ENCODE assay signal across 8 mouse cellular contexts in the genomic region with DNA sequence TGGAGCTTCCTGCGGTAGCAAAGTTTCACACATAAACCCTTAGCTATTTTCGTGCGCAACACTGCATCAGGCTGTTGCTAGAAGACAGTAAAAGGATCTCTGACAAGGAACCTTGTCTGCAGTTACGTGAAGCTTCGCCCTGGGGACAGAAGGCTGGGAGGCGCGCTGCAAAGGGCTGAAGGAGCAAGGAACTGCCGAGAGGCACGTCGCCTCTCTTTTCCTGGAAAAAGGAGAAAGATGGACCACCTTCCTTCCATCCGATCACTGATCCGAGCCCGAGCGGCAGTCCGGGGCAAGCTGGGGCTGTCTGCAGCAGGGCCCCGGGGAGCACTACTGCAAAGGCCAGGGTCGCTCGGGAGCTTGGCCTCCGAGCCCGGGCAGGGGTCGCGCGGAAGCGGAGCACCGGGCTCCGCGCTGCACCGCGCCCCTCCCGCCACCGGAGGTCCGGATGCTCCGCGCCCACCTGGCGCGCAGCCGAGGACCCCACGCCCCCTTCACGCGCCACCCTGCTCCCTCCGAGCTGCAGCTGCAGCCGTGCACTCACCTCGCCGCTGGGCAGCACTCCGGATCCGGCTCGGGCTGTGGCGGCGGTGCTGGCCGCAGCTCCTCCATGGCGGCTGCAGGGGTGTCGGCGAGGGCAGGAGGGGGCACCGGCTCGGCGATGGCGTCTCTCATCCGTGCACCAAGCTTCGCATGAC. TPM values are rescaled to one million over a fixed set of nuclear protein-coding genes. Genes with fewer than 3 reads are reported as not detected.
DNase-seq lines count a peak whose midpoint lies in the region.

No protein-coding gene starts in this region.

- intact Hi-C loops in heart, postnatal 10 days (cut with DNase I): loop anchor here (2.0 to 5.0 kb wide), 3 partner anchors 49 to 281 kb away; no protein-coding TSS in a partner anchor

- DNase-seq in gastrocnemius, postnatal 25 days: peak; percentile 9
- DNase-seq in gastrocnemius, postnatal 4 days (ENCODE audit: low spot score in 2 of 2): no peak
- DNase-seq in A20 (ENCODE audit: low read depth, low spot score): peak; percentile 47
- peak; percentile 20 for DNase-seq in brain, embryonic 18.5 days (ENCODE audit: low read depth, low spot score)
- peak; percentile 50 to 51 for DNase-seq in heart, postnatal 10 days
- DNase-seq in lung, postnatal 14 days: peak; percentile 19
- peak; percentile 76 for DNase-seq in thymus, postnatal 14 days
- DNase-seq in natural killer cell, adult 2 months (ENCODE audit: low spot score in 2 of 2): no peak

RNA-seq across cellular contexts. Expression of a gene that starts 0.5 kb away (rescaled TPM):
- total RNA-seq in gastrocnemius, postnatal 25 days (2021): 10 to 100 TPM; 25.5 to 25.7 TPM
- 10 to 100 TPM; 26.1 to 32.0 TPM for total RNA-seq in gastrocnemius, postnatal 4 days (2021)
- 10 to 100 TPM; 35.6 to 39.4 TPM for total RNA-seq in heart, postnatal 10 days (2021)

Comparison
In these comparisons a context has a peak if more than half of its experiments do, and no peak if none do; other contexts are left out.
1. DNase-seq: peak in gastrocnemius, postnatal 25 days (single experiment), A20 (single experiment), brain, embryonic 18.5 days (single experiment), heart, postnatal 10 days (2 of 2), lung, postnatal 14 days (single experiment) and thymus, postnatal 14 days (single experiment); none in gastrocnemius, postnatal 4 days (0 of 2) and natural killer cell, adult 2 months (0 of 2).